Mouse (Mus musculus) ES-Bruce4 (cell line): Measurements from ENCODE around the gene Rnf167. TPM values are rescaled to one million over a fixed set of nuclear protein-coding genes. Genes with fewer than 3 reads are reported as not detected.

Experiments
- H3K27ac ChIP-seq: 2 replicates; pipeline ENCODE4 v1.5.1; 2012; ENCODE audit warnings: low read length, inconsistent platforms; ENCODE audit not compliant: insufficient read depth
- H3K27me3 ChIP-seq: 2 replicates; pipeline ENCODE4 v1.6.1; 2012; ENCODE audit warnings: mild to moderate bottlenecking, low read length, inconsistent platforms; ENCODE audit not compliant: control insufficient read depth, poor library complexity, insufficient read depth, severe bottlenecking
- H3K36me3 ChIP-seq: 2 replicates; pipeline ENCODE4 v1.6.1; 2012; ENCODE audit warnings: inconsistent platforms, mild to moderate bottlenecking, low read length, moderate library complexity; ENCODE audit not compliant: control insufficient read depth, poor library complexity, insufficient read depth, severe bottlenecking
- H3K4me1 ChIP-seq: one replicate; pipeline ENCODE4 v1.8.1; 2011; ENCODE audit warnings: low read length; ENCODE audit not compliant: control insufficient read depth, insufficient read depth
- H3K4me3 ChIP-seq: 2 replicates; pipeline ENCODE4 v1.5.1; 2011; ENCODE audit warnings: low read depth, mild to moderate bottlenecking, low read length
- H3K9ac ChIP-seq: 2 replicates; pipeline ENCODE4 v1.6.1; 2012; ENCODE audit warnings: low read depth, mild to moderate bottlenecking, inconsistent platforms; ENCODE audit not compliant: poor library complexity, severe bottlenecking
- H3K9me3 ChIP-seq: replicated peaks from 2 replicates; pipeline ENCODE4 v1.6.1; 2012; ENCODE audit warnings: mild to moderate bottlenecking, low read length, inconsistent platforms; ENCODE audit not compliant: control insufficient read depth, poor library complexity, insufficient read depth, severe bottlenecking
- CTCF ChIP-seq: IDR thresholded peaks from one replicate; pipeline ENCODE4 v1.8.1; 2011; ENCODE audit warnings: low read depth, low read length
- EP300 ChIP-seq: IDR thresholded peaks from 2 replicates; pipeline ENCODE4 v1.6.1; 2011; ENCODE audit warnings: low read depth, low read length; ENCODE audit not compliant: insufficient read depth
- POLR2A ChIP-seq: IDR thresholded peaks from one replicate; pipeline ENCODE4 v1.8.1; 2011; ENCODE audit warnings: low read length; ENCODE audit not compliant: insufficient read depth
- polyA plus RNA-seq: library from polyadenylated mRNA; stranded (reverse); fragments of >200 nt; gene quantifications from 2 replicates; pipeline ENCODE4 v1.2.4, GENCODE M21; 2011; ENCODE audit warnings: low read depth; ENCODE audit not compliant: missing spikeins, insufficient read depth, insufficient read length

Gene Rnf167
- polyA plus RNA-seq, 1 experiment: 55.2 TPM

GRCm38 (mm10) chr11:70660571-70660970 lies 13.5 kb downstream of the Rnf167 start:
- no peaks in the 10 kb centered on the region for H3K4me1 ChIP-seq
- H3K27me3 ChIP-seq: no peaks in the 10 kb centered on the region
- peaks cover 35% of the 10 kb centered on the region for H3K36me3 ChIP-seq
- H3K4me3 ChIP-seq: no peak overlapping the region
- no peak overlapping the region for H3K27ac ChIP-seq
- no peak overlapping the region for H3K9ac ChIP-seq
- TF ChIP-seq CTCF (no peak), EP300 (no peak), POLR2A (no peak)
- no peaks in the 10 kb centered on the region for H3K9me3 ChIP-seq

- H3K4me1 ChIP-seq: no peaks in the 10 kb centered on the region
- H3K27ac ChIP-seq: no peak overlapping the region
- H3K9ac ChIP-seq: no peak overlapping the region
- H3K27me3 ChIP-seq: no peaks in the 10 kb centered on the region
- H3K36me3 ChIP-seq: peaks cover 45% of the 10 kb centered on the region
- H3K4me3 ChIP-seq: no peak overlapping the region
- no peaks in the 10 kb centered on the region for H3K9me3 ChIP-seq
- no peak for TF ChIP-seq CTCF
- TF ChIP-seq EP300: no peak
- no peak for TF ChIP-seq POLR2A
Measured at GRCm38 (mm10) chr11:70663101-70663500, 16.1 kb downstream of the Rnf167 start.

GRCm38 (mm10) chr11:70663957-70664356 lies 16.9 kb downstream of the Rnf167 start:
- Histone ChIP-seq H3K4me1 (no peaks in the 10 kb centered on the region), H3K9me3 (no peaks in the 10 kb centered on the region), H3K27me3 (no peaks in the 10 kb centered on the region), H3K4me3 (no peak overlapping the region), H3K9ac (no peak overlapping the region), H3K27ac (no peak overlapping the region), H3K36me3 (peaks cover 45% of the 10 kb centered on the region)
- TF ChIP-seq CTCF: no peak
- TF ChIP-seq POLR2A: no peak
- TF ChIP-seq EP300: no peak

- TF ChIP-seq CTCF: peak; percentile 22
- TF ChIP-seq POLR2A: no peak
- Histone ChIP-seq H3K9me3 (no peaks in the 10 kb centered on the region), H3K9ac (no peak overlapping the region), H3K27ac (no peak overlapping the region), H3K27me3 (no peaks in the 10 kb centered on the region), H3K36me3 (peaks cover 45% of the 10 kb centered on the region), H3K4me1 (no peaks in the 10 kb centered on the region), H3K4me3 (no peak overlapping the region)
Measured at GRCm38 (mm10) chr11:70664741-70665140, 17.7 kb downstream of the Rnf167 start.

- no peak overlapping the region for H3K27ac ChIP-seq
- H3K4me3 ChIP-seq: no peak overlapping the region
- peaks cover 2% of the 10 kb centered on the region for H3K4me1 ChIP-seq
- no peaks in the 10 kb centered on the region for H3K9me3 ChIP-seq
- 0 out of 2 replicates have a peak overlapping the region, but pooled peaks have one; percentile 20 for H3K9ac ChIP-seq
- TF ChIP-seq POLR2A (no peak), EP300 (no peak), CTCF (no peak)
- peaks cover 45% of the 10 kb centered on the region for H3K36me3 ChIP-seq
- no peaks in the 10 kb centered on the region for H3K27me3 ChIP-seq
Measured at GRCm38 (mm10) chr11:70666687-70667086, 19.7 kb downstream of the Rnf167 start.

GRCm38 (mm10) chr11:70667271-70668150 lies 20.5 kb downstream of the Rnf167 start:
- Histone ChIP-seq H3K9me3 (no peaks in the 10 kb centered on the region), H3K27ac (peak overlapping the region; percentile 28; the same call in 1 of the 2 replicates), H3K27me3 (no peaks in the 10 kb centered on the region), H3K4me1 (peaks cover 2% of the 10 kb centered on the region), H3K36me3 (peaks cover 38% of the 10 kb centered on the region), H3K4me3 (peak overlapping the region; percentile 12; the same call in 1 of the 2 replicates), H3K9ac (peak overlapping the region; percentile 84)
- TF ChIP-seq CTCF: no peak
- TF ChIP-seq EP300: no peak
- TF ChIP-seq POLR2A: no peak
